Mouse (Mus musculus) spleen, postnatal 14 days (tissue): ENCODE results near the gene Nasp.

Experiments used
- DNase-seq, 2 experiments: peaks; one replicate each; pipeline ENCODE4 v3.0.0; 2021 to 2022; ENCODE audit warnings: low spot score in 2 of 2

Nasp gene

DNA sequence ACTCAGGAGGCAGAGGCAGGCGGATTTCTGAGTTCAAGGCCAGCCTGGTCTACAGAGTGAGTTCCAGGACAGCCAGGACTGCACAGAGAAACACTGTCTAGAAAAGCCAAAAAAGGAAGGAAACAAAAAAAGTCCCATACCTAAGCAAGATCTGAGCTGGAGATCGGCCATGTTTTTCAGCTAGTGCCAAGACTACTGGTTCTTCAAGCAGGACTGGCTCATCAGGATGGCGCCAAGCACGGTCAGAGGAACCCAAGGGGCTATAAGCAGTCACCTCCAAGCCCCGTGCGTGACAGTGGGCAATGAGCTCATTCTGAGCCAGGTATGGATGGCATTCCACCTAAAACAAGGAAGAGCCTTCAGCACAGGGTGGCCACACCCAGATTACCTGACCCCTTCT lies 11.1 kb upstream of the Nasp start:
- no peak for DNase-seq

DNA sequence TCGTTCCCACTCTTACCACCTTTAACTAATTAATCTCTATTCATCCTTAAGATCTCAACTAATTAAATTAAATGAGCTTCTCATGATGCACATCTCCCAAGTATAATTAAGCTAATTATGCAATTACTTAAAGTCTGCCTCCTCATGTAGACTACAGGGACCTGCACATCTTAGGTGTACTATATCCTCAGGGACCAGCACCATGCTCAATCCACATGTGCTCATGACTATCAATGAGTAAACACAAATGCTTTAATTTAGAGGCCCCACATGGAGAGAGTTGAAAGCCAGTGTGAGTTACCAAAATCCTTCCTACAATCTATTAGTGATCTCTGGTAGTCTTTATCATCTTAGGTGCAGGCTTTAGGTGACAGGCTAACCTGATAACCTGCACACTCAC lies 7.5 kb upstream of the Nasp start:
- no peak for DNase-seq

DNA sequence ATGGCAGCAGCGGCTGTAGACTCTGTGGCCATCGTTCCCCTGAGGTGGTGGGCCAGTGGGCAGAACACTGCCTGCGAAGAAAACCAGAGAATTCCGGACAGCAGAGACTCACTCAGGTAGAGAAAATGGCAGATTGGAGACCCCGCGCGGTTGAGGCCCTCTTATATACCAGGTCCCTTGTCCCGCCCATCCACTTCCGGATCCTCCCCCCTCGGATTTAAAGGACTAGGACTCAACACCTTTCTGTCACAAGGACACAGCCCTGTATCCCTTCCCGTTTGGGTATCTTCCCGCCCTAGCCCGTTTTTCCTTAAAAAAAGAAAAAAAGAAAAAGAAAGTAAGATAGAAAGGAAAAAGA lies 403 bp downstream of the Nasp start:
- peak; percentile 75 to 84 for DNase-seq

DNA sequence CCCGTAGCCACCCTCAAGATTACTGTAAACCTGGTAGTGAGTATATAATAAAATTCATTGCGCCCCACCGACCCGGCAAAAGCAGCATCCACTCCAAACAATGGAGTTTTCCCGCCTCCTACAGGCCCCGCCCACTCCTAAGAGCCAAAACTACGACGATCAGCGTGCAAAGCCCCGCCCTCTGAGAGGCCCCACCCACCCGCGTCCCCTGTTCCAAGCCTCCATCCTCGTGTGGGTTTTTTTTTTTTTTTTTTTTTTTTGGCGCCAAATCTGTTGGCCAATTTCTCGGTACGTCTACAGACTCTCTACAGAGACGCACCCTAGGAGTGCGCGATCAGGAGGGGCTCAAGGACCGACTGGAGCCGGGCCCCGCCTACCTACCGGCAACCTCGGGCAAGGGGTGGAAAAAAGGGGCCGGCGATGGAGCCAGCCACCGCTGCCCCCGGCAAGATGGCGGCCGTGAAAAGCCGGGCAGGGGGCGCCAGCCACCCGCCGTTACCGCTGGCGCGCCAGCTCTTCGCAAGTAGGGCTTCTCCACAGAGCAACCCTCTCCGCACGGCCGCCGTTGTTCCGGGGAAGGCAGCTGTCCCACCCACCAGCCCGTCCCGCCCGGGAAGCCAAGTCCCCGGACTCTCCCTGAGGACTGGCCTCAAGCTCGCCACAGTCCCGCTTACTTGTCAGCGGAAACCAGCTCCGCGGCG lies 933 bp downstream of the Nasp start:
- peak; percentile 62 to 69 for DNase-seq

DNA sequence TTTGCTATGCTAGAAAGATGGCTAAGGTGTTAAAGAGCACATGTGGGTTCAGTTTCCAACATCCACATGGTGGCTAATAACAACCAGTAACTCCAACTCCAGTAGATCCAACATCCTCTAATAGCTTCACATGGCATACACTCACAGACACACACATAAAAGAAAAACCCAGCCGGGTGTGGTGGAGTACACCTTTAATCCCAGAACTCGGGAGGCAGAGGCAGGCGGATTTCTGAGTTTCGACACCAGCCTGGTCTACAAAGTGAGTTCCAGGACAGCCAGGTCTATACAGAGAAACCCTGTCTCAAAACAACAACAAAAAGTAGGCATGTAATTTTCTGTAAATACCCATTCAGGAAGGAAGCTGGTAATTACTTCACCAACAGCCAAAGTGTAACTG lies 2.9 kb downstream of the Nasp start:
- DNase-seq: no peak

DNA sequence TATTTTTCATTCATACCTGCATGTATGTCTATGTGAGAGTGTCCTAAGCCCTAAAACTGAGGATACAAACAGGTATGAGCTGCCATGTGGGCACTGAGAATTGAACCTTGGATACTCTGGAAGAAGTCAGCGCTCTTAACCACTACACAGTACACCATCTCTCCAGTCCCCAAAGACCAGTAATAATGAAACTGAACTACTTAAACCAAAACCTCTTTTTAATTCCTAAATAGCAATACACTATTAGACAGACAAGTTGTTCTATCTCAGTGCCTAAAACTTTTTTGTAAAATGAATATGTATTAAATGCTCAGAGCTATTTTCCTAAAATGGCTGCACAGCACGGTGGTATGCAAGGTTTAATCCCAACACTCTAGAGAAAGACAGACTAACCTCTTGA lies 12.5 kb downstream of the Nasp start:
- DNase-seq: no peak

DNA sequence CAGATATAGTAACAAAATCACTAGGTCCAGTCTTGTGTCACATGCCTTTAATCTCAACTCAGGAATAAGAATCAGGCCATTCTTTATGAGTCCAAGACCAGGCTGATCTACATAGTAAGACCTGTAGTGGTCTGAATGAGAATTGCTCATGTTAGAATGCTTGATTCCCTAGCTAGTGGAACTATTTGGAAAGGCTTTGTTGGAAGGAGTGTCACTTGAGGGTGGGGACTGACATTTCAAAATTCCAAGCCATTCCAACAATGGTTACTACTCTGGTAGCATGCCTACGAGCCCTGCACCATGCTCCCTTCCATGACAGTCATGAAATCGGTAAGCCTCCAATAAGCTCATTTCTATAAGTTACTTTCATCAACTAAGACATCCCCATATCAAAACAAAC lies 15.1 kb downstream of the Nasp start:
- no peak for DNase-seq

DNA sequence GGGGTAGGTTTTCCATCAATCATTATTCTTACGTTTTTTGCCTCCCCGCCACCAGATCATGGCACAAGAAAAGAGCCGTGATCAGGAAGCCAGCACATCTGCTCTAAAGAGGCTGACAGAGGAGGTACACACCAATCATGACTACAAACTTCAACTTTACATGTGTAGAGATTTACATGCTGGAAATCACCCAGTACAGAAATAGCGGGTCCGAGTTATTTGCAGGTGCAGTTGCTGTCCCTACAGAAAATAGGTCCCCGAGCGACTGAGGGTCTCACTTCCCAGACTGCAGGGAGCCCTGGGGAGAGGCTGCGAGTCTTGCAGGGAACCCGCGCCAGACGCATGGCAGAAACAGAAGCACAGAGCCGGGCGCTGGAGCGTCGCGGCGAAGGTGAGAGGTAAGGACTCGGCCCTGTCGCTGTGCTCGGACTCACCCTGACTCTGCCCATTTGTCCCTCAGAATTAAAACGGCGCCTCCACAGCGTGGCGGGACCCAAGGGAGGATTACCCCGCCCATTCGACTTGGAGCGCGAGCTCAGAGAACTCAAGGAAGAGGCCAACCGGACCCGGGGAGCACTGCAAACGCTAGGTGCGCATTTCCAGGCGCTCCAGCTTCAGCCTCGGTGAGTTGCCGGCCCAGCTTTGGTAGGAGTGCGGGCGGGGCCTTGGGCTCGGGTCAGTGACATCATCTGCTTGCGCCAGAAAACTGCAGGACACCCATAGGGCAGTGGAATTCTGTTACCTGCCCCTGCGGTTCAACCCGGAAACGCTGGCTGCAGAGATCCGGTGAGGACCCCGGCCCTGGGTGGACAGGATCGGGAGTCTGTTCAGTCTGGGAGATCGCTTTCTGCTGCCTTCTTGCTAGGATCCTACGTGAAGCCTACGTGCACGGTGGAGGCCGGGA lies 30.5 kb downstream of the Nasp start:
- peak; percentile 65 to 80 for DNase-seq

DNA sequence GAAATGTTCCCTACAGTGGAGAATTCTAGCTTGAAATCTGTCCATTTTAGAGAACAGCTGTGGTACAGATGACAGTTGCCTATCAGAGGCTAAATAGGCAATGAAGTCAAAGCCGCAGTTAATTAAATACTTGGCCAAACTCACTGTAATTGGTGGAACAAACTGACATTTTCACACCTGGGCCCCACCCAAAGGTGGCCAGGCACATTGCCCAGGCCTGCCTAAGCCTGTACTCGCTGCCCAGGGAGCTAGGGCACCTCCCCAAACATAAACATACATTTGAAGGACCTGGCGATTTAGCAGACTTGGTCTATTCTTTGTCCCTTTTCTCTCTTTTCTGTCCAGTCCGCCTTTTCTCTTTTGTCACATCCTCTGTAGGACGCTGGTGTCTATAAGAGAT lies 31.4 kb downstream of the Nasp start, which contains the start of gene Ccdc17:
Gene Ccdc17 (plus strand): TSS at position 276 of the 400 bp plus-strand sequence.
- DNase-seq: no peak

DNA sequence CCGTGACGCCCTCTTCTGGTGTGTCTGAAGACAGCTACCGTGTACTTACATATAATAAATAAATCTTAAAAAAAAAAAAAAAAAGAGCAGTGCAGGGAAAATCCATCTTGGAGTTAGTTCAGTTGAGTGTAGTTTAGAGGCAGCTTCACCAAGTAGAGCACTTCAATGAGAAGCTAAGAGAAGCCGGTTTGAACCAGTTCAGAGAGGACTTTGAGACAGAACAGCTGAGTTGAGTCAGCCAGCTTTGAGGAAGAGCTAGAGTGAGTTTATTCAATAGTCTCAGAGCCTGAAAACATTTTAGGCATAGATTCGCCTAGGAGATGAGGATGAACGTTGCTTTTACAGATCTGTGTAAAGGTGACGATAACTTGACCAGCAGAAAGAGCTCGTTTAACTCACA lies 31.9 kb downstream of the Nasp start:
- no peak for DNase-seq

DNA sequence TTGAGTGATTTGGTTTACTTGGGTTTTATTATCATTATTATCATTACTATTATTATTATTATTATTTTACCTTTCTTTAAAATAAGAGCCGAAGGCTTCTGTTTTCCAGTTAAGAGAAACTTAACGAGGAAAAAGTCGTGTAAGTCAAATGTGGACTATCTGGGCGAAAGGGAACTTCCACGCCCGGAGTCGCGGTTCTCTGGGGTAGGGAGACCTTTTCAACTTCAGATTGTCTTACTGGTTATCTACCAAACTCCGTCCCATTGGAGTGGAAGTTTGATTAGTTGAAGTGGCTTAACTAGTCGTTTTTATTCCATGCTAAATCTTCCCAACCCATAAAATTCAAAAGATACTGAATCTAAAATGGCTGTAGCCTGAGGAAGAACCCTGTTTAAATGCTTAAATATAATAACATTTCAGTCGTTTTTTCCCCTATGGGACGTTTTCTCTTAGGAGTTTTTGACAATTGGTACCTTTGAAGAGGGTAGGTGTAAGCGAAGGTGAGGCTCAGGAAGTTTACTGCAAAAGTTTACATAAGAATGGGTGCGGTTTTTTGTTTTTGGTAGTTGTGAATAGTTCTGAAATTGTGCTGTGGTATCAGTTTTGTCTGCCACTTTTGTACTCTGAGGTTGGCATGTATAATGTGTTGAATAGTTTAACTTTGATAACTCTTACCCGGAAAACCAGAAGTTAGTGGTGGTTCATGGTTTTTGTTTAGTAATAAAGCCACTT lies 69.4 kb downstream of the Nasp start:
- DNase-seq: no peak

DNA sequence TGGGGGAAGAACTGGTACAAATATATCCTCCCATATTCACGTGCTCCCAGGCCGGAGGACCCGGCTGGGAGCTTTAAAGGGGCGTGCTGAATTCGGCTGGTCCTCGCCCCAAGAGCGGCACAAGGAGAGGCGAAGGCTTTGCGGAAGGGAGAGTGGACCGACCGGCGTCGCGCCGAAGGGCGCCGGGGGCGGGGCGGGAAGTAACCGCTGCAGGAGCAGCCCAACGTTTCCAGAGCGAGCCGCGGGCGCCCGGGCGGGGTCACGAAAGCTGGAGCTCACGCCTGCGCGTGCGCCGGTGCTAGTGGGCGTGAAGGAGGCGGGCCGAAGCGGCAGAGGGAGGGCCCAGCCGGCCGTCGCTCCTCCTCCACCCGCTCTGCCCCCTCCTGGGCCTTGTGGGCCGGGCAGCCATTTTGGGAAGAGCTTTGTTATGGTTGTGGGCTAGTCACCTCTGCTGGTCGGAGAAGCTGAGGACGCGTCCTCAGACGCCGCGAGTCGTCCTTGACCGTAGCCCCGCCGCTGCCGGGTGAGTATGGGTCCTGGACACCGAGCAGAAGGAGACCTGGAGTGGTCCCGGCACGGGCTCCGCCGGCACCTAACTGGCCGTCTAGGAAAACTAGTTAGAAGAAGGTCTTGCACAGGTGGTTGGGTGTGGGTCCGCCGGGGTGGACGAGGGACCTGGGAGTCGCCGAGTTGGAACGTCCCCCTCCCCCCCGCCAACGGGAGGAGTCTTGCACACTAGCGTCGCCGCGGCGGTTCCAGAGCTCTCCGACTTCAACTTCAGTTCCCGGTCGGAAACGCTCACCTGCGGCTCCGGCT lies 70.2 kb downstream of the Nasp start, which contains the start of gene Gpbp1l1:
Gene Gpbp1l1 (plus strand): TSS at position 353 of the 816 bp plus-strand sequence.
- peak; percentile 98 for DNase-seq

DNA sequence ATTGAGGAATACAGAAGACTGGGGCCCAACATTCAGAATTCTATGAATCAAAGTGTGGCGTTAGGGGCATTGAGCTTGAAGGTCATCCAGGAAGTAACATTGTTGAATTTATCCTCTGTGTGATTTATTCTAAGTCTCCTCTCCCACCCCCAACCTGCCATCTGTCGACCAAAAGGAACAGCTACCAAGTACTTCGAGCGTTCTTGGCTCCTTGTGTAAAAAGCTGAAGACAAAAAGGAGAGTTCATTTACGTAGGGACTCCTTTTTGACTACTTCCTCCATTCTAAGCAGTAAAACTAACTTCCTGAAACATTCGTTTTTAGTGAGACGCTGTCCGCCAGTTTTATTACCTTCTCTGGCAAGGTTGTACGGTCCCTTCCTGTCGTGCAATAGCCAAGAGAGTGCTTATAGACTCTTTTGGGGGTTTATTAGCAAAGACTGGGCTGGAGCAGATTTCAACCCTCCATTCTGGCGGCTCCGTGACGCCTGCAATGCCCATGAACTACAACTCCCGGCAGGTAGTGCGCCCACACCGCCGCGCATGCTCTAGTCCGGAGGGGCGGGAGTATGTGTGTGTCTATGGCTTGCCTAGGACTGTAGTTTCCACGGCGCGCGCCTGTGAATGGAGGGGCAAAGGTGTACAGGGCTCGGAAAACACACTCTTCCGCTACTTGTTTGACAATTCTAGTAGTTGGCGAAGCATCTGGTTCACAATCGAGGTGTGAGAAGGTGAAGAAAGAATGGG lies 71.0 kb downstream of the Nasp start:
- peak; percentile 85 to 91 for DNase-seq

DNA sequence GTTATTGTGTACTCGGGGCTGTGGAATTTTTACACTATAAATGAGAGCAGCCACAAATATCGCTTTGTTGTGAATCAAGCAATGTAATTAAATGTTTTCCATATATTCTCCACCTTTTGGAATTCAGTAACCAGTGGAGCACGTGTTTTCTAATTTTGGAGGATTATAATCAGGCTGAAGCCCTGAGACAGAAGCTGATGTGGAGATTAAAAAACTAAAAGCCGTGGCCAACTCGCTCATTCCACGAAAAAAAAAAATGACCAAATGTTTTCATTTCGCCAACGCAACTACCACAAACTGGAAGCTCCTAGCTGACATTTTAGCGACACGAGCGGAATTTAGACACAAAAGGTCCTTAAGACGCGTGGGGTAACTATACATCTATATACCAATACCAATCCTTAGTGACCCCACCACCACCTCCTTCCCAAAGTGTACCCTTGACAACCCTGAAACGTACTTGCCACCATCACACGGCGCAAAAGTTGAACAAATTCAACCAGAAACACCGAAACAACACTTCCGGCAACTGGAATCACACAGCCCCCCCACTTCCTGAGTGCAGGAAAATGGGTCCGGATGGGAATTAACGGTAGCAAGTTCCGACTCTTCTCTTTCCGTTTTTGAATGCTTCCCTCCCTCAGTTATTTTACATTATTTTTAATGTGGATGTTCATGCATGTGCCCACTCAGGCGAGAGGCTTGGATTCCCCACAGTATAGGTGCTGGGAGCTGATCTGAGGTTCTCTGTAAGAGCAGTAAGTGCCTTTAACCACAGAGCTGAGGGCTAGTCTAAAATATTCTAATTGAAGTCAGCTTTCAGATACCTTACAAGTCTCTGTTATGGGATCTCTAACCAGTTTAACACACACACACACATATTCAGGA lies 72.1 kb downstream of the Nasp start, which contains the start of gene Tmem69:
Gene Tmem69 (minus strand): TSS at position 524 of the 888 bp plus-strand sequence.
- peak; percentile 48 to 76 for DNase-seq

DNA sequence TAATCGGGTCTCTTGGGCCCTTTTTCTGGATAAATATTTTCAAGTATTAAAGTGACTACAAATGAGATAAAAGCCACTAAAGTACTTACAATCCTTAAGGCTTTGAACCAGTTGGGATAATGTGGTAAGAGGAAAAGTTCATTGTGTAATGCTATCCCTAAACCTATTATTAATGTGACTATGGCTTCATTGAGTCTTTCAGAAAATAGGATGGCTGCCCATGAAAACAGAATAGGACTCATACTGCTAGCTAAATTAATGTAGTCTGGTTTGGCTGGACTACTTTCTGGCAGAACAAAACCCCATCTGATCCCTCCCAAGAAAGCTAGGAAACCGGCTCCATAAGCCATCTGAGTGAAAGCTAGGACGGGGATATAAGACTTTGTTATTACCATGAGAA lies 74.7 kb downstream of the Nasp start:
- DNase-seq: no peak
